In the genomic region with DNA sequence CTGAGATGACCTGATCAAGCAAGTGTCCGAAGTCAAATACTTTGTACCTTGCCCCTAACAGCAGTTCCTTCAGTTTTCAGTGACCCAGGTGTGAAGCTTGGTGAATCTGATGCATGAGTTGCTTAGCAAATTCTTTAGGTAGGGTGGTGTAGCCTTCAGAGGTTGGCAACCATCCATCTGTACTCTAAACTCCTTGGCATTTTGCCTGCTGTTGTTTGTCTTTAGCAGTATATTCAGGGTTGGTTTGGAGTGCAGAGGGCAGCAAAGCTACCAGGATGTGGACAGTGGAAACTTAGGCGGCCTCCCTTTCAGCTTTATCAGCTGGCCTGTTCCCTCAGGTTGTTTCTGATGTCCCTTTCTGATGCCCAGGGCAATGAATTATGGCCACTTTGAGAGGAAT, we compare ENCODE assay signal across 26 mouse cellular contexts. TPM values are rescaled to one million over a fixed set of nuclear protein-coding genes. Genes with fewer than 3 reads are reported as not detected.
DNase-seq lines count a peak whose midpoint lies in the region; ATAC-seq and TF ChIP-seq lines count a peak whose summit lies in the region.
"Had no signal": no experiment of that assay in that cellular context is flagged by ENCODE, and none has a peak within 500 bp of the region (broad histone marks: within the 10 kb centered on the region; RNA-seq: fewer than 3 reads in every experiment).

No protein-coding gene starts in this region.

- 85% methylated on average over 2 of the region's 2 CpGs for whole genome bisulfite sequencing in kidney, embryonic 14.5 days
- 75% methylated on average over 2 of the region's 2 CpGs for WGBS in kidney, postnatal 0 days
- WGBS in small intestine, adult 2 months = 17% methylated on average over 2 of the region's 2 CpGs

- H3K36me3 ChIP-seq in kidney, embryonic 14.5 days (ENCODE audit: control insufficient read depth, insufficient read depth, low read length) = no peaks in the 10 kb centered on the region
- no peaks in the 10 kb centered on the region for H3K36me3 ChIP-seq in kidney, postnatal 0 days (ENCODE audit: insufficient read depth, low read length)
- no peaks in the 10 kb centered on the region for H3K36me3 ChIP-seq in small intestine, adult 2 months (ENCODE audit: control insufficient read depth, insufficient read depth, low read length)
- H3K36me3 ChIP-seq: embryonic facial prominence, embryonic 13.5 days; heart, embryonic 12.5 days; hindbrain, embryonic 10.5 days had no signal

- ATAC-seq in kidney, embryonic 14.5 days (ENCODE audit: low FRiP score, low TSS enrichment) = no peak
- peak; percentile 52; the same call in 1 of the 2 replicates for ATAC-seq in kidney, postnatal 0 days (replicated peaks; ENCODE audit: low FRiP score, low read depth)
- ATAC-seq: forebrain, embryonic 13.5 days; forebrain, postnatal 0 days had no signal

- peak; percentile 4 for DNase-seq in kidney, adult 18-20 months
- DNase-seq in kidney, postnatal 0 days (ENCODE audit: low spot score) = peak; percentile 1
- peak; percentile 76 for DNase-seq in kidney, postnatal 14 days
- DNase-seq in layer of hippocampus, postnatal 25 days (ENCODE audit: extremely low spot score in 1 of 2, low spot score in 1 of 2) = no peak
- DNase-seq in adrenal gland, postnatal 36 days = no peak
- DNase-seq: adrenal gland, adult 2 months; adrenal gland, postnatal 25 days; cerebellum, adult 11 months; cerebellum, adult 9-10 months; cerebellum, postnatal 25 days; forebrain, postnatal 0 days; gastrocnemius, postnatal 25 days had no signal

- no peak overlapping the region for H3K4me2 ChIP-seq in kidney, embryonic 14.5 days (replicated peaks; ENCODE audit: low read depth, low read length)
- no peak overlapping the region for H3K4me2 ChIP-seq in kidney, postnatal 0 days (ENCODE audit: low read length)
- H3K4me2 ChIP-seq: embryonic facial prominence, embryonic 13.5 days; forebrain, embryonic 13.5 days; heart, embryonic 12.5 days; hindbrain, embryonic 14.5 days had no signal

- H3K9ac ChIP-seq in kidney, embryonic 14.5 days (ENCODE audit: low read depth, low read length) = no peak overlapping the region
- H3K9ac ChIP-seq in kidney, postnatal 0 days (ENCODE audit: low read depth, low read length) = no peak overlapping the region
- H3K9ac ChIP-seq: embryonic facial prominence, embryonic 13.5 days; forebrain, embryonic 13.5 days; forebrain, postnatal 0 days; heart, embryonic 12.5 days; hindbrain, embryonic 14.5 days had no signal

- no peaks in the 10 kb centered on the region for H3K4me1 ChIP-seq in kidney, embryonic 14.5 days (ENCODE audit: control insufficient read depth, insufficient read depth, low read length)
- no peaks in the 10 kb centered on the region for H3K4me1 ChIP-seq in kidney, postnatal 0 days (replicated peaks; ENCODE audit: insufficient read depth, low read length)
- peaks cover 15% of the 10 kb centered on the region; the same call in 1 of the 2 replicates for H3K4me1 ChIP-seq in small intestine, adult 2 months (ENCODE audit: control insufficient read depth, insufficient read depth, insufficient read length, low read length)
- H3K4me1 ChIP-seq: embryonic facial prominence, embryonic 13.5 days; forebrain, embryonic 13.5 days; heart, embryonic 12.5 days; hindbrain, embryonic 10.5 days had no signal

- no peak for TF ChIP-seq POLR2A in small intestine, adult 2 months (IDR thresholded peaks at IDR 0.05; ENCODE audit: low read depth, low read length)

- H3K4me3 ChIP-seq in kidney, embryonic 14.5 days (ENCODE audit: low read length) = no peak overlapping the region
- no peak overlapping the region for H3K4me3 ChIP-seq in kidney, postnatal 0 days (replicated peaks; ENCODE audit: low read depth, low read length)
- H3K4me3 ChIP-seq in small intestine, adult 2 months (ENCODE audit: low read depth, low read length) = no peak overlapping the region
- H3K4me3 ChIP-seq: embryonic facial prominence, embryonic 13.5 days; forebrain, embryonic 13.5 days; heart, embryonic 12.5 days; hindbrain, embryonic 10.5 days had no signal

- H3K27ac ChIP-seq in kidney, embryonic 14.5 days (ENCODE audit: low read depth, low read length) = no peak overlapping the region
- H3K27ac ChIP-seq in kidney, postnatal 0 days = no peak overlapping the region
- peak overlapping the region; percentile 75; the same call in 1 of the 2 replicates for H3K27ac ChIP-seq in small intestine, adult 2 months (ENCODE audit: insufficient read depth, low read depth, low read length)
- H3K27ac ChIP-seq: embryonic facial prominence, embryonic 13.5 days; forebrain, embryonic 13.5 days; hindbrain, embryonic 10.5 days; hindbrain, embryonic 14.5 days had no signal

- H3K27me3 ChIP-seq in kidney, embryonic 14.5 days (ENCODE audit: control insufficient read depth, insufficient read depth, low read length) = no peaks in the 10 kb centered on the region
- H3K27me3 ChIP-seq in kidney, postnatal 0 days (ENCODE audit: insufficient read depth, low read length) = no peaks in the 10 kb centered on the region
- no peaks in the 10 kb centered on the region for H3K27me3 ChIP-seq in small intestine, adult 2 months (ENCODE audit: control insufficient read depth, insufficient read depth, low read length)
- H3K27me3 ChIP-seq: embryonic facial prominence, embryonic 13.5 days; forebrain, embryonic 13.5 days; heart, embryonic 12.5 days had no signal

- no peaks in the 10 kb centered on the region for H3K9me3 ChIP-seq in kidney, embryonic 14.5 days (ENCODE audit: control insufficient read depth, low read length)
- no peaks in the 10 kb centered on the region for H3K9me3 ChIP-seq in kidney, postnatal 0 days (replicated peaks; ENCODE audit: low read length)
- H3K9me3 ChIP-seq: embryonic facial prominence, embryonic 13.5 days; forebrain, embryonic 13.5 days; heart, embryonic 12.5 days; hindbrain, embryonic 10.5 days had no signal

- no peak for TF ChIP-seq CTCF in kidney, postnatal 0 days (IDR thresholded peaks at IDR 0.05; ENCODE audit: low read depth)
- no peak for TF ChIP-seq CTCF in small intestine, adult 2 months (IDR thresholded peaks at IDR 0.05; ENCODE audit: extremely low read depth, insufficient read length, insufficient replicate concordance, low read depth, low read length)

RNA-seq across cellular contexts. Expression of gene Vmn1r197, which starts 9.0 kb away (rescaled TPM):
- polyA plus RNA-seq in kidney, embryonic 14.5 days (2014; fragmentation: Nextera tagmentation; extraction: Ambion mirVana) = not detected in 2 replicates
- not detected in 2 replicates for polyA plus RNA-seq in kidney, postnatal 0 days (2015; fragmentation: Nextera tagmentation; extraction: Ambion mirVana)
- not detected in 2 replicates for polyA plus RNA-seq in small intestine, adult 2 months (2012; rRNA removed)
- not detected for total RNA-seq in layer of hippocampus, postnatal 25 days (2021)
- not detected for total RNA-seq in adrenal gland, postnatal 36 days (2021)
- total RNA-seq: adrenal gland, adult 2 months; adrenal gland, postnatal 25 days; ES-E14; forebrain, postnatal 0 days; gastrocnemius, adult 18-20 months; gastrocnemius, postnatal 25 days; granulocyte monocyte progenitor cell, adult 5-6 weeks; heart, adult 8-10 months; heart, postnatal 25 days had no signal
- polyA plus RNA-seq: adrenal gland, adult 2 months; cortical plate, adult 2 months; embryonic facial prominence, embryonic 13.5 days; forebrain, embryonic 13.5 days; forebrain, postnatal 0 days; heart, embryonic 12.5 days; heart, embryonic 16.5 days; hindbrain, embryonic 10.5 days; hindbrain, embryonic 14.5 days had no signal

RNA-seq across cellular contexts. Expression of gene Vmn1r196, which starts 25.6 kb away (rescaled TPM):
- not detected in 2 replicates for polyA plus RNA-seq in kidney, embryonic 14.5 days (2014; fragmentation: Nextera tagmentation; extraction: Ambion mirVana)
- polyA plus RNA-seq in kidney, postnatal 0 days (2015; fragmentation: Nextera tagmentation; extraction: Ambion mirVana) = not detected in 2 replicates
- not detected in 2 replicates for polyA plus RNA-seq in small intestine, adult 2 months (2012; rRNA removed)
- not detected for total RNA-seq in layer of hippocampus, postnatal 25 days (2021)
- not detected for total RNA-seq in adrenal gland, postnatal 36 days (2021)
- total RNA-seq: adrenal gland, adult 2 months; adrenal gland, postnatal 25 days; ES-E14; forebrain, postnatal 0 days; gastrocnemius, adult 18-20 months; gastrocnemius, postnatal 25 days; granulocyte monocyte progenitor cell, adult 5-6 weeks; heart, adult 8-10 months; heart, postnatal 25 days had no signal
- polyA plus RNA-seq: adrenal gland, adult 2 months; cortical plate, adult 2 months; embryonic facial prominence, embryonic 13.5 days; forebrain, embryonic 13.5 days; forebrain, postnatal 0 days; heart, embryonic 12.5 days; heart, embryonic 16.5 days; hindbrain, embryonic 10.5 days; hindbrain, embryonic 14.5 days had no signal

RNA-seq across cellular contexts. Expression of gene Vmn1r198, which starts 34.8 kb away (rescaled TPM):
- polyA plus RNA-seq in kidney, embryonic 14.5 days (2014; fragmentation: Nextera tagmentation; extraction: Ambion mirVana) = not detected in 2 replicates
- not detected in 2 replicates for polyA plus RNA-seq in kidney, postnatal 0 days (2015; fragmentation: Nextera tagmentation; extraction: Ambion mirVana)
- not detected in 2 replicates for polyA plus RNA-seq in small intestine, adult 2 months (2012; rRNA removed)
- total RNA-seq in layer of hippocampus, postnatal 25 days (2021) = not detected
- not detected for total RNA-seq in adrenal gland, postnatal 36 days (2021)
- total RNA-seq: adrenal gland, adult 2 months; adrenal gland, postnatal 25 days; forebrain, postnatal 0 days; gastrocnemius, adult 18-20 months; gastrocnemius, postnatal 25 days; granulocyte monocyte progenitor cell, adult 5-6 weeks; heart, adult 8-10 months; heart, postnatal 25 days had no signal
- polyA plus RNA-seq: adrenal gland, adult 2 months; cortical plate, adult 2 months; embryonic facial prominence, embryonic 13.5 days; forebrain, embryonic 13.5 days; forebrain, postnatal 0 days; heart, embryonic 12.5 days; heart, embryonic 16.5 days; hindbrain, embryonic 10.5 days; hindbrain, embryonic 14.5 days had no signal

RNA-seq across cellular contexts. Expression of gene Vmn1r195, which starts 45.0 kb away (rescaled TPM):
- not detected in 2 replicates for polyA plus RNA-seq in kidney, embryonic 14.5 days (2014; fragmentation: Nextera tagmentation; extraction: Ambion mirVana)
- polyA plus RNA-seq in kidney, postnatal 0 days (2015; fragmentation: Nextera tagmentation; extraction: Ambion mirVana) = not detected in 2 replicates
- not detected in 2 replicates for polyA plus RNA-seq in small intestine, adult 2 months (2012; rRNA removed)
- total RNA-seq in layer of hippocampus, postnatal 25 days (2021) = not detected
- not detected for total RNA-seq in adrenal gland, postnatal 36 days (2021)
- total RNA-seq: adrenal gland, adult 2 months; adrenal gland, postnatal 25 days; ES-E14; forebrain, postnatal 0 days; gastrocnemius, adult 18-20 months; gastrocnemius, postnatal 25 days; granulocyte monocyte progenitor cell, adult 5-6 weeks; heart, adult 8-10 months; heart, postnatal 25 days had no signal
- polyA plus RNA-seq: adrenal gland, adult 2 months; cortical plate, adult 2 months; embryonic facial prominence, embryonic 13.5 days; forebrain, embryonic 13.5 days; forebrain, postnatal 0 days; heart, embryonic 12.5 days; heart, embryonic 16.5 days; hindbrain, embryonic 10.5 days; hindbrain, embryonic 14.5 days had no signal

Comparison
In these comparisons a context has a peak if more than half of its experiments do, and no peak if none do; other contexts are left out.
1. DNase-seq: peak in kidney, adult 18-20 months (single experiment), kidney, postnatal 0 days (single experiment) and kidney, postnatal 14 days (single experiment); none in layer of hippocampus, postnatal 25 days (0 of 2) and adrenal gland, postnatal 36 days (0 of 2).